Mouse (Mus musculus) stomach, postnatal 0 days (tissue): ENCODE data around the gene AI854703. TPM values are rescaled to one million over a fixed set of nuclear protein-coding genes. Genes with fewer than 3 reads are reported as not detected.

ENCODE experiments used
- ATAC-seq: fragments of 200-750 bp; cut with Nextera tagmentation; 2 replicates; pipeline ENCODE4 v1.8.0; 2017; ENCODE audit not compliant: low FRiP score, low TSS enrichment
- DNase-seq: peaks from one replicate; pipeline ENCODE4 v3.0.0-alpha.2; 2016; ENCODE audit warnings: low spot score
- H3K27ac ChIP-seq: fragments of 300-500 bp; sonication (generic); replicated peaks from 2 replicates; pipeline ENCODE4 v1.5.1; 2014; ENCODE audit warnings: mild to moderate bottlenecking, control low read depth
- H3K27me3 ChIP-seq: fragments of 300-500 bp; sonication (generic); 2 replicates; pipeline ENCODE4 v1.6.1; 2014; ENCODE audit warnings: low read length; ENCODE audit not compliant: control insufficient read depth, insufficient read depth
- H3K36me3 ChIP-seq: fragments of 300-500 bp; sonication (generic); 2 replicates; pipeline ENCODE4 v1.6.1; 2014; ENCODE audit warnings: low read length, mixed read lengths; ENCODE audit not compliant: control insufficient read depth, insufficient read depth
- H3K4me1 ChIP-seq: fragments of 300-500 bp; sonication (generic); replicated peaks from 2 replicates; pipeline ENCODE4 v1.6.1; 2014; ENCODE audit warnings: antibody characterized with exemption; ENCODE audit not compliant: control insufficient read depth, insufficient read depth
- H3K4me2 ChIP-seq: fragments of 300-500 bp; sonication (generic); replicated peaks from 2 replicates; pipeline ENCODE4 v1.6.1; 2014; ENCODE audit warnings: low read depth, mild to moderate bottlenecking, control low read depth, moderate library complexity
- H3K4me3 ChIP-seq: fragments of 300-500 bp; sonication (generic); 2 replicates; pipeline ENCODE4 v1.5.1; 2014; ENCODE audit warnings: low read depth, low read length, control low read depth
- H3K9ac ChIP-seq: fragments of 300-500 bp; sonication (generic); 2 replicates; pipeline ENCODE4 v1.6.1; 2014; ENCODE audit warnings: mild to moderate bottlenecking, low read length, control low read depth, mixed read lengths
- H3K9me3 ChIP-seq: fragments of 300-500 bp; sonication (generic); 2 replicates; pipeline ENCODE4 v1.6.1; 2016; ENCODE audit warnings: low read length; ENCODE audit not compliant: control insufficient read depth
- CTCF ChIP-seq: IDR thresholded peaks from 2 replicates; pipeline ENCODE4 v1.5.1; 2016; ENCODE audit warnings: antibody characterized with exemption, low read depth, mild to moderate bottlenecking, moderate library complexity
- EP300 ChIP-seq: optimal IDR thresholded peaks from 2 replicates; pipeline ENCODE3; 2016; ENCODE audit warnings: antibody characterized with exemption
- WGBS: fragments of 180-500 bp; shearing (Covaris S2); extraction: QIAGEN DNeasy Blood & Tissue Kit; methylation state at CpG from one replicate; pipeline ENCODE4 v1.1.7; 2014; 5-methylcytosine and 5-hydroxymethylcytosine counted together
- polyA plus RNA-seq: library from polyadenylated mRNA; unstranded; fragments of >200 nt; fragmentation: Nextera tagmentation; extraction: Ambion mirVana; gene quantifications from 2 replicates; pipeline ENCODE4 v1.2.1, GENCODE M21; 2015

The AI854703 gene
- 0.76 TPM in 2 replicates for polyA plus RNA-seq

- H3K4me2 ChIP-seq, result peak within 1 kb of the TSS; percentile 80
- H3K36me3 ChIP-seq, result no peaks in the 10 kb centered on the region
- no peak within 1 kb of the TSS for H3K27ac ChIP-seq
- TF ChIP-seq CTCF (no peak), EP300 (no peak)
- H3K4me1 ChIP-seq, result peaks cover 8% of the 10 kb centered on the region; the same call in 1 of the 2 replicates
- H3K9ac ChIP-seq, result peak within 1 kb of the TSS; percentile 53
- H3K4me3 ChIP-seq, result peak within 1 kb of the TSS; percentile 47
- ATAC-seq (no peak), DNase-seq (no peak)
- no peaks in the 10 kb centered on the region for H3K27me3 ChIP-seq
- H3K9me3 ChIP-seq, result no peaks in the 10 kb centered on the region
- WGBS, result 41% methylated on average over 8 of the region's 8 CpGs
These were observed at the start of gene AI854703 for GRCm38 (mm10) chr6:48626464-48626863. Gene AI854703 (plus strand): TSS chr6:48626764.

GRCm38 (mm10) chr6:48578736-48579135 is 47.8 kb upstream of the AI854703 start:
- Histone ChIP-seq H3K27me3 (no peaks in the 10 kb centered on the region), H3K9me3 (no peaks in the 10 kb centered on the region), H3K9ac (no peak overlapping the region), H3K36me3 (no peaks in the 10 kb centered on the region), H3K27ac (peak overlapping the region; percentile 83), H3K4me1 (peaks cover 4% of the 10 kb centered on the region; the same call in 1 of the 2 replicates), H3K4me3 (no peak overlapping the region), H3K4me2 (no peak overlapping the region)
- WGBS, result 23% methylated on average over 5 of the region's 5 CpGs
- no peak for ATAC-seq
- TF ChIP-seq EP300, result no peak
- TF ChIP-seq CTCF, result no peak
- no peak for DNase-seq

- ATAC-seq, result peak; percentile 77; the same call in 1 of the 2 replicates
- TF ChIP-seq EP300 (no peak), CTCF (no peak)
These were observed 47.3 kb upstream of the AI854703 start for GRCm38 (mm10) chr6:48579215-48579648.

GRCm38 (mm10) chr6:48581257-48581656 is 45.3 kb upstream of the AI854703 start:
- 44% methylated on average over 3 of the region's 3 CpGs for WGBS
- TF ChIP-seq EP300 (no peak), CTCF (no peak)
- ATAC-seq (no peak), DNase-seq (no peak)
- Histone ChIP-seq H3K4me1 (peaks cover 4% of the 10 kb centered on the region; the same call in 1 of the 2 replicates), H3K36me3 (no peaks in the 10 kb centered on the region), H3K4me3 (no peak overlapping the region), H3K27ac (peak overlapping the region; percentile 40; the same call in 1 of the 2 replicates), H3K27me3 (no peaks in the 10 kb centered on the region), H3K9ac (no peak overlapping the region), H3K4me2 (no peak overlapping the region), H3K9me3 (no peaks in the 10 kb centered on the region)

More at GRCm38 (mm10) chr6:48579215-48579648, 47.3 kb upstream of the AI854703 start:
- Histone ChIP-seq H3K4me2 (peak overlapping the region; percentile 29; the same call in 1 of the 2 replicates), H3K9ac (peak overlapping the region; percentile 41), H3K36me3 (no peaks in the 10 kb centered on the region), H3K4me3 (no peak overlapping the region), H3K4me1 (peaks cover 4% of the 10 kb centered on the region; the same call in 1 of the 2 replicates), H3K9me3 (no peaks in the 10 kb centered on the region), H3K27ac (peak overlapping the region; percentile 83), H3K27me3 (no peaks in the 10 kb centered on the region)
- WGBS, result 18% methylated on average over 5 of the region's 5 CpGs
- no peak for DNase-seq

- peaks cover 4% of the 10 kb centered on the region; the same call in 1 of the 2 replicates for H3K4me1 ChIP-seq
- ATAC-seq, result 0 out of 2 replicates have a peak, but pooled peaks have one; percentile 42
- 75% methylated on average over 3 of the region's 3 CpGs for WGBS
- H3K4me3 ChIP-seq, result no peak overlapping the region
- TF ChIP-seq EP300 (no peak), CTCF (peak; percentile 88)
- H3K36me3 ChIP-seq, result no peaks in the 10 kb centered on the region
- H3K4me2 ChIP-seq, result no peak overlapping the region
- no peak overlapping the region for H3K27ac ChIP-seq
- no peaks in the 10 kb centered on the region for H3K9me3 ChIP-seq
- no peak overlapping the region for H3K9ac ChIP-seq
- H3K27me3 ChIP-seq, result no peaks in the 10 kb centered on the region
- DNase-seq, result no peak
These were observed 44.5 kb upstream of the AI854703 start for GRCm38 (mm10) chr6:48582037-48582436.

GRCm38 (mm10) chr6:48589194-48589750 is 37.3 kb upstream of the AI854703 start, which contains the start of gene Gm45021:
Gene Gm45021 (plus strand): TSS chr6:48589610.
- DNase-seq, result no peak
- Histone ChIP-seq H3K4me3 (no peak within 1 kb of the TSS), H3K9me3 (no peaks in the 10 kb centered on the region), H3K36me3 (no peaks in the 10 kb centered on the region), H3K27ac (peak within 1 kb of the TSS; percentile 82), H3K4me1 (0 out of 2 replicates have a peak, but pooled peaks cover 3% of the 10 kb centered on the region), H3K4me2 (no peak within 1 kb of the TSS), H3K9ac (no peak within 1 kb of the TSS), H3K27me3 (no peaks in the 10 kb centered on the region)
- 29% methylated on average over 6 of the region's 6 CpGs for WGBS
- TF ChIP-seq CTCF (no peak), EP300 (no peak)
- no peak for ATAC-seq
